Mouse (Mus musculus) hindlimb bud, embryonic 11.5 days (tissue): ENCODE data around the gene Anapc1.

Source experiments
- DNase-seq: peaks from one replicate; pipeline ENCODE4 v3.0.0-alpha.2; 2012; ENCODE audit warnings: low read depth, low spot score; ENCODE audit errors: extremely low spot score

Gene Anapc1

GRCm38 (mm10) chr2:128568018-128568417 is 119.2 kb downstream of the Anapc1 start:
- no peak for DNase-seq

- DNase-seq = no peak
These were observed 120.7 kb downstream of the Anapc1 start for GRCm38 (mm10) chr2:128566304-128567147.

GRCm38 (mm10) chr2:128565904-128566303 is 121.3 kb downstream of the Anapc1 start:
- DNase-seq = no peak

- no peak for DNase-seq
These were observed 123.0 kb downstream of the Anapc1 start for GRCm38 (mm10) chr2:128564195-128564594.
